Mouse (Mus musculus) v-Abl transformed pro-B cells (cell line): ENCODE measurements around the gene Tm6sf1.

Source experiments
- in situ Hi-C, 2 experiments: fragments of 400-800 bp; cut with MboI; formaldehyde crosslinking; loops; one replicate each; pipeline ENCODE4 v1.15.1; 2025; ENCODE audit not compliant: unreplicated experiment in 2 of 2

The Tm6sf1 gene

DNA sequence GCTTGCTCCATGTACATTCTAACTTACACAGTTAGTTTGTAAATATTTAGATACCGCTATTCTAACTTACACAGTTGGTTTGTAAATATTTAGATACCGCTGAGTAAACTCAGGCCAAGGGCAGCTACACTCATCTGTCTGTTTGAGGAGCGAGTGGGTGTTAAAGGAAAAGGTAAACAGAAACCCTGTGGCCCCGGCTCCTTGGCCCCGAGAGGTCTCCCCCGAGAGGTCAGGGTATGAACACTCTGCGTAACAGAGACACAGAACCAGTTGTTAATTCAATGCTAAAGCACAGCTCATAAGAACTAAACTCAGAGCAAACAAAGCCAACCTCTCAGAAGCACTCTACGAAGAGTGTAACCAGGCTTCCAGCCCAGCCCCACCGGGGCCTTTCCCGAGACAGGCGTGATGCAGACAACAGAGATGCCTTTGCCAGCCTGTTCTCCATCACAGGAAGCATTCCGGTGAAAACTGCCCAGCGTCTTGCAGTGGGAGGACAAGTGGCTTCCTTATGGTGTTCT lies 13.8 kb downstream of the Tm6sf1 start:
- in situ Hi-C loops, result loop anchor here (5.0 to 10.0 kb wide), 4 partner anchors 82 to 242 kb away; no protein-coding TSS in a partner anchor

- in situ Hi-C loops, result loop anchor here (5.0 to 10.0 kb wide), 4 partner anchors 81 to 241 kb away; no protein-coding TSS in a partner anchor
Measured at GRCm38 (mm10) chr7:81873807-81874206, 15.0 kb downstream of the Tm6sf1 start.

DNA sequence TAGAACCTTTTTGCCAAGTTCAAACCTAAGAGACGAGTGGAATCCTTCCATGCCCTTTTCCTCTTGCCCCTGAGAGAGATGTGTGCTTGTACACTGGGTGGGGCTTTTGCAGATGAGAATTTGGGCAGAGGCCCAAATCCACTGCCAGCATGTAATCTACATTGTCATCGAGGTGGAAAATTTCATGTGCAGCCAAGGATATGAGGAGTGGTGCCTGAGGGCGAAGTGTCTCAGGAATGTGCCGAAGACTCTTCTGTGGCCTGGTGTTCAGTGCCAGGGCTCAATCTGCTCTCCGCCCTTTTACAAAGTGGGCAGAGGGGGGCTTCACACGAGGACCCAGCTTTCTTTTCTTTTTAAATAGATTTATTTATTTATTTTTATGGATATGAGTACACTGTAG lies 15.8 kb downstream of the Tm6sf1 start:
- in situ Hi-C loops, result loop anchor here (5.0 to 10.0 kb wide), 4 partner anchors 80 to 240 kb away; no protein-coding TSS in a partner anchor

GRCm38 (mm10) chr7:81875372-81875771 lies 16.6 kb downstream of the Tm6sf1 start:
- in situ Hi-C loops, result loop anchor here (10.0 kb wide), 3 partner anchors 79 to 239 kb away; no protein-coding TSS in a partner anchor

- in situ Hi-C loops, result no loop called here
Measured at GRCm38 (mm10) chr7:81880286-81880685, 21.5 kb downstream of the Tm6sf1 start.

- in situ Hi-C loops, result no loop called here
Measured at GRCm38 (mm10) chr7:81880797-81881196, 22.0 kb downstream of the Tm6sf1 start.

GRCm38 (mm10) chr7:81881600-81881999 lies 22.8 kb downstream of the Tm6sf1 start:
- in situ Hi-C loops, result no loop called here

DNA sequence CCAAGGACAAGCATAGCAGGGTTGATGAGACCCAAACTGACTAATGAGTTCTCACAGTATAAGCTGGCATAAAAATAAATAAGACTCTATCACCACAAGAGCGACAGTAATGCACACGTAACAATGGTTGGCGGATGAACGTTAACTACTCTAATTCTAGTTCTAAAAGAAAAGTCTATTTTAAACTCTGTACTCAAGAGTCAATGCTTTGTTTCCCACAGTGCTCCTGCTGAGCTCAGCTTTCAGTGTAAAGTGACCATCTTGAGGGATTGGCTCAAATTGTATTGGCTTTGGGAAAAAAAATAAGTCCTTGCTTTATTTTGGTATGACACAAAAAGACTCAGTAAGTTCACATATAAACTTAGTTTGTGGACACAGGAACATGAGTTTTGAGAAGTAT lies 26.3 kb downstream of the Tm6sf1 start:
- in situ Hi-C loops, result no loop called here

DNA sequence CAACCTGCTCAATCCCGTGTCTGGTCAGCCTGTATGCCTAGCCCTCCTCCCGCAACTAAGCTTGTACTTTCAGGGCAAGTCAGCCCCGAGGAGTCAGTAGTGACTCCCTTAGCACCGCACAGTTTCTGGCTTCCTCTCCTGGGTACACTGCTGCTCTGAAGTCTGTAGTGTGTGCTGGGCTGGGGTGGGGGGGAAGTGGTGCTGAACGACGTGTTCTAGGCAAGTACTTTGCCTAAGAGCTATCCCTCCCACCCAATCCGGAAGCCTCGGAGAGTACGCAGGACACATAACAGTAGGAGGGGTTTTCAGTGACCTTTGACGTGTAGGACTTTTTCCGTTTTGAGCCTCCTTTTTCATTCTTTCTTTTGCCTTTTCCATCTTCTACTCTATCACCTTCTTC lies 40.6 kb downstream of the Tm6sf1 start:
- in situ Hi-C loops, result no loop called here

DNA sequence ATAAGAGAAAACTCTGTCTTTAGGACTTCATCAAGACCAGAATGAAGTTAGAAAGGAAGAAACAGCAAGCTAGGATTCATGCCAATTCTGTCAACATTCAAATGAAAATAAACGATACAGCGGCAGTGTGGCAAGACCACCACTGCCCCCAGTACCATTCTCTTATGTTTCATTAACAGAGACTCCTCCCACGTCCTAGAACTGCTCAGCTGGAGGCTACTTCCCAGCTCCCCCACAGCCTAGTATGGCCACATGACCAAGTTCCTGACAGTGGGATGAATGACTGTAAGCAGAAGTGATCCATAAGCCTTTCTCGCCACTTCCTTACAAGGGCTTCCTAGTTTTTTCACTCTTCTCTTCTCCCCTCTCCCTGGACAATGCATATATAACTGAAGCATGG lies 45.3 kb downstream of the Tm6sf1 start:
- in situ Hi-C loops, result no loop called here

GRCm38 (mm10) chr7:81904926-81905325 lies 46.1 kb downstream of the Tm6sf1 start:
- in situ Hi-C loops, result no loop called here

DNA sequence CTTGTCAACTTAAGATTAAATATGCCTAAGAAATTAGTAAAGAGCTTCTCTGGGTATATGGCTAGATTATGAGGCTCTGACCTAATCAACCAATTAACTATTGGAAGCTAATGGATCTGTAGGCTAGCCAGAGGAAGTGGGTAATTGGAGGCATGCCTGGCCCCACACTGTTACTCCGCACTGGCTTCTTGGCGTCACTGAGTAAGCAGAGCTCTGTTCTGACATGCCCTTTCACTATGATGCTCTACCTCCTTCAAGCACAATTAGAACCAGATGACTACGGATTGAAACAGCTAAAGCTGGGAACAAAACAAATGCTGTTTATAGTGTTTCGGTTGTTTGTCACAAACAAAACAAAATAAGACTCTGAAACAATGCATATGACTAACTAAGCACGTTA lies 59.5 kb downstream of the Tm6sf1 start:
- in situ Hi-C loops, result no loop called here

- in situ Hi-C loops, result no loop called here
Measured at GRCm38 (mm10) chr7:81920314-81920713, 61.5 kb downstream of the Tm6sf1 start.

DNA sequence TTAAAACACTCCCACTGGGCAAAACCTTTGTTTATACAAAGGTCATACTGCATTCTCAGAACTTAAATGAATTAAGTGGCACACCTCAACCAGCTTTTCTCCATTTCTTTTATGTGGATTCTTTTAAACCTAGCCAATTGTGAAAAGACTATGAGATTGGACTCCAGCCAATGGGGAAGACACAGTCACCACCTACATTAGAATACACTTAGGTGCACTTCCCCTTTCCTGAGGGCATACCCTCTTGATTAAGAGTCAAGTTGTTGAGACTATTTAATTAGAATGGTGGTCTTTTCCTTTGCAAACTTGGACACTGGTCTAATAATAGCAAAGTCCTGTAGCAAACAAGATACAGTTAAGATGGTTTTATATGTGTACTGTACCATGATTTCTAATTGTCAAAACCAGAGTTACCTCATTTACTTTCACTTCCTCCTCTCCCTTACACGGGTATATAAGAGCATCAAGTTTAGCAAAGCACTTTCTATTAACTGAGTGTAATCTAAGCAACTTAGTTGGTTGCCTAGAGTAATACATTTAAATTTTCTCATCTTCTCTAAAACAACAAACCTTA lies 62.7 kb downstream of the Tm6sf1 start:
- in situ Hi-C loops, result no loop called here

DNA sequence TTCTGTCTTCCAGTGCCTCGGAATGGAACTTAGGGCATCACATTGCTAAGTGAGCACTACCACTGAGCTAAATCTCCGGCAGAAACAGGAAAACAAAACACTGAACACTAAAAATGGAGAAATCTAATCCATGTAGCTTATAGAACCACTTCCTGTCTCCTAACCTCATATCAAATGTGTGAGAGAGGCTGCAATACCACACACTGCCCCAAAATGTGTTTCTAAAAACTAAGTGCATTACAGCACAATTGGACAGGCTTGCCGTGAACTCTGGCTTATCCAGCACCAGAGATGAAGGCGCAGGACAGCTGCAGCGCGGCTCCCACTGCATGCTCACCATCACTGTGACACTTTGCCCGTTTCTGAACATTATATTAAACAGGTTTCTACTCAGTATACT lies 70.2 kb downstream of the Tm6sf1 start:
- in situ Hi-C loops, result no loop called here

GRCm38 (mm10) chr7:81932521-81933045 lies 73.8 kb downstream of the Tm6sf1 start:
- in situ Hi-C loops, result no loop called here

DNA sequence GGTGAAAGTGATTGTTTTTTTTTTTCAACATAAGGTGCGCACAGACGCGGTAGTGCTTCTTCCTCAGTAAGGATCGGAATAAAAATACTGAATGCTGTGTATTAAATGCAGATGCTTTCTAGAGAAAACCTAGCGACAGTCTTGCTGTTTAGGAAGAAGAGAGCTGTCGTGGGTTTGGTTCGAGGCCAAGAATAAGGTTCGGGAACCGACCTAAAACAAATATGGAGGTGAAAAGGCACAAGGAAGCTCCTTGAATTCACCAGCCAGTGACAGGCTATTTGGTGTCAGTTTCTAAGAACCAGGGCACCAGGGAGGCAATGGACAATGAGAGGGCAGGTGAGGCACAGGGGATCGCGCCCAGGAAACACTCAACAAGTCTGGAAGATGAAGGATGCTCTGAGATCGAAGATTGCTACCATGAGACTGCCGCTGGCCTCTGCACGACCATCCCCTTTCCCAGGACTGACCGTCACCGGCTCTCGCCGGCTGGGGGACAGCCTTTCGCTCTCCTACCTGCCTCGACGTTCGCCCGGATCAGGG lies 74.3 kb downstream of the Tm6sf1 start:
- in situ Hi-C loops, result no loop called here

DNA sequence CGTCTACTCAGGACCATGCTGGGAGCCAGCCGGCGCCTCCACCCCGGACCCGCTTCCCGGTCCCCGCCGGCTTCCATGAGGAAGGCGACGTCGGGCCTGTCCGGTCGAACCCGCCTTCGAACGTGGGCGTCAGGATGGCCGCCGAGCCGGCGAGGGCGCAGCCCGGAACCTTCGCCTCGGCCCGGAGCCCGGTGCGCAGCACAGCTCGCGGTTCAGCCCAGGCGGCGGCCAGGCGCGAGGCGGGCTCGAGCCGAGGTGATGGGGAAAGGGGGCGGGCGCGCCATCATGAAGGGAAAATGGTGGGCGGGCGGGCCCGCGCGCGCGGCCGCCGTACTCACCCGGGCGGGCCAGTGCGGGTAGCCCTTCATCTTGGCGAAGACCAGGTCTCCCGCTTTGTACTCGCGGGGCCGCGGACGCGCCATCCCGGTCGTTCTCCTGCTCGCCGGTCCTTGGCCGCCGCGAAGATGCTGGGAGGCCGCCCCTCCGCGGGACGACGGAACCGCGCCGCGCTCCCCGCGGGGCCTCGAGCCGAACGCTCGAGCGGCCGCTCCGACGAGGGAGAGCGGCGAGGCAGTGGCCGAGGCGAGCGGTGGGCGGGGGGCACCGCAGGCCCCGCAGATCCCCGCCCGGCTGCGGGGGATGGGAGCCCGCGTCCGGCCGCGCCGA lies 74.9 kb downstream of the Tm6sf1 start:
- in situ Hi-C loops, result no loop called here
